Mouse (Mus musculus): ENCODE measurements around the gene Amigo2. TPM values are rescaled to one million over a fixed set of nuclear protein-coding genes. Genes with fewer than 3 reads are reported as not detected.
"Not testable (repeated sequence)": the region's sequence is repeated elsewhere in the genome, so short reads cannot be mapped to it uniquely, and the experiment has no call there.

Gene Amigo2
- polyA plus RNA-seq, 1 experiment from 2014 or later = not detected

DNA sequence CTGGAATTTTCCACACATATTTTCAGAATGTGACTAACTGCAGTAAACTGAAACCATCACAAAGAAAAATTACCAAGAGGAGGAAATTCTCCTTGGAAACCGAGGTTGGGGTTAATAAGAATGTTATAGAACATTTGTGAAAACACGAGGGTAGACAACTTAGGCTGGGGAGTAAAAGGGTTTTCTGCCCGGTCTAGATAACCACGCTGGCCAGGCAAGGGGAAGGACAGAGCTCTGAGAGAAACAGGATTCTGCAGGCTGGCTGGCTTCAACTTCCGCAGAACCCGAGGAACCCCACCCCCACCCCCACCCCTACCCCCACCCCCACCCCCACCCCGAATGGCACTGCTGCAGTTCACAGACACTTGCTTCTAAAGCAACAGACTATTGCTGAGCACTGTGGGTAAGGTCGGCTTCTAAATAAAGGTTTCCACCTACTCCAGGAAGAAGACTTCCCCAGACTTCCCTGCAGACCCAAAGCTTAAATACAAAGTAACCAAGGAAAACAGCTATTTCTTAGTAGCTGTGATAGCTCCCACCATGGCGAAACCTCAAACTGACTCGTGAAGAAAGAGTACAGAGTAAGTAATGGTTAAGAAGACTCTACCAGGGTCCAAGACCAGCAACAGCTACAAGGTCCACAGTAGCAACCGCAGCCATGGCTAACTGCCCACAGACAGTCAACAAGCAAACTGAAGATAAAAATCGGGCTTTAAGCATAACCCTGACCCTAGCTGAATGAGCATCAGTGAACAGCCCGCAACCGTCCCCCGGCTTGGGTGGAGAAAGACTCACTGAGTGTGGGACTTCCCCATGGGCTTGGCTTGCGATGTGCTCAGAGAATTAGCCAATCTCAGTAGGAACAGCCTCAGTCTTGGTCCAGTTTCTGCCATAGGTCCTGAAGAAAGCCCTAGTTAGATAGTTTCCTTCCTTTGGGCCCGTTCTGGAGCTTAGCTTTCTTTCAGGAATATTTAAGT, 34.3 kb downstream of the Amigo2 start:
- Histone ChIP-seq H3K79me2 (ENCODE audit: inconsistent target) (no peaks in the 10 kb centered on the region), H3K27ac (no peak overlapping the region)
- 25% methylated on average over 17 of the region's 17 CpGs for WGBS (ENCODE audit: missing documents)

DNA sequence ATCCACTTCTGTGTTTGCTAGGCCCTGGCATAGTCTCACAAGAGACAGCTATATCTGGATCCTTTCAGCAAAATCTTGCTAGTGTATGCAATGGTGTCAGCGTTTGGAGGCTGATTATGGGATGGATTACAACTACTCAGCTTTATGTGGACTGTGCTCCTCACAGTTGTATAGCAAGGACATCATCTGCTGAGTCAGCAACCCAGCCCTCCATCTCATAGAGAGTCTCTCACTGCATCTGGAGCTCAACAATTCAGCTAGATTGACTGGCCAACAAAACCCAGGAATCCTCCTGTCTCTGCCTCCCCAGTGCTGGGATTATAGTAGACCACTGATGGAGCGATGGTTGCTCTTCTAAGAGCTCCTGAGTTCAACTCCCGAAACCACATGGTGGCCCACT, 37.3 kb downstream of the Amigo2 start:
- H3K4me3 ChIP-seq (ENCODE audit: inconsistent target); H3K36me3 ChIP-seq (ENCODE audit: inconsistent target); H3K79me2 ChIP-seq (ENCODE audit: inconsistent target); H3K27ac ChIP-seq: not testable (repeated sequence)
- WGBS (ENCODE audit: missing documents) = 92% methylated on average over 3 of the region's 3 CpGs

More for the DNA sequence above, 34.3 kb downstream of the Amigo2 start:
- peak overlapping the region; percentile 8; the same call in 1 of the 2 replicates for H3K4me3 ChIP-seq (ENCODE audit: inconsistent target)
- no peaks in the 10 kb centered on the region for H3K36me3 ChIP-seq (ENCODE audit: inconsistent target)

DNA sequence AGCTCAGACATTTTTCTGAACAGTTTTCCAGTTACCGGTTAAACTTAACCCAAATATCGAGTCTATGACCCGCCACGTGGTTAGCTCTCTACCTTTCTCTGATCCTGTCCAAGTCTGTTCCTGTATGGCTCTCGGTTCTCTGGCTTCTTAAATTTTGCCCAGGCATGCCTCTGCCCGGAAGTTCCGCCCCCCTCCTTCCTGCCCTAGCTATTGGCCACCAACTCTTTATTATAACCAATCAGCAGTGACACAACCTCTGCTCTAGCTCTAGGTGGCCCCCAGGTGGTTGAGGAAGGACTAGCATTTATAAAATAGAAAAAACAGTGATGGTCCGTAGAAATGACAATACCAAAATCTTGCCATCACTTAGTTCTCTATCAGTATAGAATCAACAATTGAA, 40.6 kb downstream of the Amigo2 start:
- H3K79me2 ChIP-seq (ENCODE audit: inconsistent target) = no peaks in the 10 kb centered on the region
- no peaks in the 10 kb centered on the region for H3K36me3 ChIP-seq (ENCODE audit: inconsistent target)
- no peak overlapping the region for H3K4me3 ChIP-seq (ENCODE audit: inconsistent target)
- no peak overlapping the region for H3K27ac ChIP-seq
- WGBS (ENCODE audit: missing documents) = 98% methylated on average over 8 of the region's 8 CpGs

DNA sequence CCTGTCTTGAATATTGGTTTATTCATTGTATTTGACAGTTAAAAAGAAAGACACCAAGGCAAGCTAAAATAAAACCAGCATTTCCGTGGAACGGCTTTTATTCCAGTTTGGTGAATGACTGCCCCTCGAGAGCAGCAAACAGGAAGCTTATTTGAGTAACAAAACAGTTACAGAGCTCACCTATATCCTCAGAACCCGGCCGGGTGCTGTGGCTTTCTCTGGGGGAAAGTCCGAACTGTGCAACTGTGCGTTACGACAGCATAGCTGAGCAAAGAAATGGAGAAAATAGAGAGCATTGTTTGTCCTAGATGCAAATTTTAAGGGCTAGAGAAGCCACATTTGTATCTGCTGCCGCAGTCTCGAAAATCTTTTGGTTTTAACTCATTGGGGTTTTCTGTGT, 41.3 kb downstream of the Amigo2 start:
- Histone ChIP-seq H3K79me2 (ENCODE audit: inconsistent target) (no peaks in the 10 kb centered on the region), H3K36me3 (ENCODE audit: inconsistent target) (no peaks in the 10 kb centered on the region), H3K27ac (no peak overlapping the region), H3K4me3 (ENCODE audit: inconsistent target) (no peak overlapping the region)
- WGBS (ENCODE audit: missing documents) = 87% methylated on average over 10 of the region's 10 CpGs

DNA sequence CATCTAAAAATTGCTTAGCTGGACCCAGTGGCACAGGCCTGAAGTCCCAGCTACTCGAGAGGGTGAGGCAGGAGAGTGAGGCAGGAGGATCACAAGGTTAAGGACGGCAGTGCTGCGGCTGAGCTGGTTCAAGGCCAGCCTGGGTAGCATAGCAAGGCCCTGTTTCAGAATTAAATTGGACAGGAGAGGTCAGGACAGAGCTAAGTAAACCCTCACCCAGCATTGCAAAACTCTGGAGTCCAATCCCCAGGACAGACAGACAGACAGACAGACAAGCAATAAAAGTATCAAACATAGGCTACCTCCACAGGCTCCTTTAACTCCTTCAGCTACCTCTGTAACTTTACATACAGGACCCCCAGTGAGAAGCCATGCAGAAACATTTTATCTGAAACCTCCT, 42.2 kb downstream of the Amigo2 start:
- Histone ChIP-seq H3K79me2 (ENCODE audit: inconsistent target) (no peaks in the 10 kb centered on the region), H3K36me3 (ENCODE audit: inconsistent target) (no peaks in the 10 kb centered on the region), H3K27ac (no peak overlapping the region), H3K4me3 (ENCODE audit: inconsistent target) (no peak overlapping the region)
- WGBS (ENCODE audit: missing documents) = 91% methylated on average over 3 of the region's 3 CpGs

DNA sequence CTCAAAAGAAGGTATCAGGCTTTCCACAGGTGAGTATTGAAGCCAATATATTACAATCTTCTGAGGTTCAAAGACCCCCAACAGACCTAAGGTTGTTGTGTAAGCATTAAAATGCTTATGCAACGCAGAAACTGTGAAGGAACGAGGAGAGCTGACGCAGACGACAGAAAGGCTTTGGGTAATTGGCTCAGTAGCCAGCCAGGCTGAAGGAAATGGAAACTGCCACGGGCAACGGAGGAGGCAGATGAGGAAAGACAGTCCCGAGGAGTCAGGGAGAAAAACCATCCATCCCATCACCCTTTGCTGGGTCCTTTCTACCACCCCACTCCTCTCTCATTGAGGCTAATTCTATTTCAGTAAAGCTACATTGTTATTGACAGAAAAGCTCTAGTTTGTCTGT, 50.4 kb downstream of the Amigo2 start:
- no peak overlapping the region for H3K4me3 ChIP-seq (ENCODE audit: inconsistent target)
- H3K36me3 ChIP-seq (ENCODE audit: inconsistent target) = no peaks in the 10 kb centered on the region
- no peaks in the 10 kb centered on the region for H3K79me2 ChIP-seq (ENCODE audit: inconsistent target)
- H3K27ac ChIP-seq = no peak overlapping the region
- 47% methylated on average over 7 of the region's 7 CpGs for WGBS (ENCODE audit: missing documents)

DNA sequence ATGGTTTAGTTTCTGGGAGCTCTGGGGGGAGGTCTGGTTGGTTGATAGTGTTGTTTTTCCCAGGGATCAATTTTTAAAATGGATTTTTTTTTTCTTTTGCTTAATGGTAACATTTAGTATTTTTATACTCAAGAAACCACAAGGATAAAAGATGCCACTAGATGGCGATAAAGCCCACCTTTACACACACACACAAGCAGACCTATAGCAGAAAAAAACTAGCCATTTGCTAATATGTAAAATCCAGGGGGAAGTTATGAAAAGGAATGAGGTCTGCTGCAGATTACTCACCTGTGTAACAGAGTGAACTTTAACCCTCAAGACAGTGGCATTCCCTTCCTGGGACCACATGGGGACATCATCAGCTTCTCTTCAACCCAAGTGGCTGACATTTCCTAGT, 51.5 kb downstream of the Amigo2 start:
- Histone ChIP-seq H3K79me2 (ENCODE audit: inconsistent target) (no peaks in the 10 kb centered on the region), H3K27ac (no peak overlapping the region), H3K4me3 (ENCODE audit: inconsistent target) (no peak overlapping the region), H3K36me3 (ENCODE audit: inconsistent target) (no peaks in the 10 kb centered on the region)
- 0% methylated on average over 1 of the region's 1 CpGs for WGBS (ENCODE audit: missing documents)

Other genes with a start within 250 kb of the Amigo2 start
- not detected in 3 replicates for gene Slc38a4, start 191.3 kb downstream of the Amigo2 start, polyA plus RNA-seq (2018)
- gene Pced1b, start 180 bp downstream of the Amigo2 start, polyA plus RNA-seq (2018) = 3.3 to 9.5 TPM (median 3.8 TPM) in 3 replicates

Measured in macrophage (primary cell).